Mouse (Mus musculus) hindbrain, embryonic 14.5 days (tissue): ENCODE results near the gene Olfr1224-ps1. TPM values are rescaled to one million over a fixed set of nuclear protein-coding genes. Genes with fewer than 3 reads are reported as not detected.

Experiments used
- ATAC-seq: fragments of 200-750 bp; cut with Nextera tagmentation; 2 replicates; pipeline ENCODE4 v1.8.0; 2017; ENCODE audit warnings: moderate number of reproducible peaks, mild to moderate bottlenecking, moderate TSS enrichment, moderate library complexity; ENCODE audit not compliant: low FRiP score
- DNase-seq: peaks from one replicate; pipeline ENCODE4 v3.0.0-alpha.2; 2015; ENCODE audit warnings: low spot score
- H3K27ac ChIP-seq: fragments of 300-500 bp; sonication (generic); 2 replicates; pipeline ENCODE4 v1.5.1; 2014; ENCODE audit warnings: mild to moderate bottlenecking, moderate library complexity
- H3K27me3 ChIP-seq: fragments of 300-500 bp; sonication (generic); 2 replicates; pipeline ENCODE4 v1.6.1; 2014; ENCODE audit warnings: mild to moderate bottlenecking, low read length, mixed read lengths; ENCODE audit not compliant: control insufficient read depth, insufficient read depth
- H3K36me3 ChIP-seq: fragments of 300-500 bp; sonication (generic); replicated peaks from 2 replicates; pipeline ENCODE4 v1.6.1; 2014; ENCODE audit not compliant: control insufficient read depth, insufficient read depth
- H3K4me1 ChIP-seq: fragments of 300-500 bp; sonication (generic); replicated peaks from 2 replicates; pipeline ENCODE4 v1.6.1; 2014; ENCODE audit warnings: antibody characterized with exemption, low read length, mixed read lengths; ENCODE audit not compliant: control insufficient read depth, insufficient read depth
- H3K4me2 ChIP-seq: fragments of 300-500 bp; sonication (generic); replicated peaks from 2 replicates; pipeline ENCODE4 v1.6.1; 2014; ENCODE audit warnings: mild to moderate bottlenecking, moderate library complexity
- H3K4me3 ChIP-seq: fragments of 300-500 bp; sonication (generic); replicated peaks from 2 replicates; pipeline ENCODE4 v1.5.1; 2014; ENCODE audit warnings: mild to moderate bottlenecking, low read length
- H3K9ac ChIP-seq: fragments of 300-500 bp; sonication (generic); 2 replicates; pipeline ENCODE4 v1.6.1; 2014
- H3K9me3 ChIP-seq: fragments of 300-500 bp; sonication (generic); 2 replicates; pipeline ENCODE4 v1.6.1; 2016; ENCODE audit warnings: low read length; ENCODE audit not compliant: control insufficient read depth
- polyA plus RNA-seq: library from polyadenylated mRNA; unstranded; fragments of >200 nt; fragmentation: Nextera tagmentation; extraction: Ambion mirVana; gene quantifications from 2 replicates; pipeline ENCODE4 v1.2.1, GENCODE M21; 2014

The Olfr1224-ps1 gene
- polyA plus RNA-seq, 1 experiment from 2014 or later: not detected

- no peak overlapping the region for H3K27ac ChIP-seq
- no peak for ATAC-seq
Observed at GRCm38 (mm10) chr2:89105651-89106050, 58.2 kb downstream of the Olfr1224-ps1 start.

More at GRCm38 (mm10) chr2:89105651-89106050, 58.2 kb downstream of the Olfr1224-ps1 start:
- Histone ChIP-seq H3K4me3 (no peak overlapping the region), H3K27me3 (no peaks in the 10 kb centered on the region), H3K4me1 (no peaks in the 10 kb centered on the region), H3K9me3 (no peaks in the 10 kb centered on the region), H3K4me2 (no peak overlapping the region), H3K36me3 (no peaks in the 10 kb centered on the region), H3K9ac (no peak overlapping the region)
- no peak for DNase-seq

Other genes with a start within 250 kb of the Olfr1224-ps1 start
- not detected in 2 replicates for gene Olfr1209, start 248.9 kb downstream of the Olfr1224-ps1 start, polyA plus RNA-seq
- not detected in 2 replicates for gene Olfr1211, start 226.0 kb downstream of the Olfr1224-ps1 start, polyA plus RNA-seq
- gene Olfr1212, start 210.1 kb downstream of the Olfr1224-ps1 start, polyA plus RNA-seq: not detected in 2 replicates
- 0.10 TPM in 1 of 2 replicates, not detected in the other for gene Gm13762, start 183.8 kb downstream of the Olfr1224-ps1 start, polyA plus RNA-seq
- not detected in 2 replicates for gene Olfr1214, start 171.4 kb downstream of the Olfr1224-ps1 start, polyA plus RNA-seq
- not detected in 2 replicates for gene Olfr1215, start 157.1 kb downstream of the Olfr1224-ps1 start, polyA plus RNA-seq
- gene Olfr1216, start 145.8 kb downstream of the Olfr1224-ps1 start, polyA plus RNA-seq: not detected in 2 replicates
- not detected in 2 replicates for gene Olfr1217, start 132.0 kb downstream of the Olfr1224-ps1 start, polyA plus RNA-seq
- gene Olfr1218, start 102.9 kb downstream of the Olfr1224-ps1 start, polyA plus RNA-seq: not detected in 2 replicates
- not detected in 2 replicates for gene Olfr1219, start 80.6 kb downstream of the Olfr1224-ps1 start, polyA plus RNA-seq
- not detected in 2 replicates for gene Olfr1220, start 57.3 kb downstream of the Olfr1224-ps1 start, polyA plus RNA-seq
- gene Olfr1221, start 46.8 kb downstream of the Olfr1224-ps1 start, polyA plus RNA-seq: not detected in 2 replicates
- not detected in 2 replicates for gene Olfr1222, start 31.0 kb downstream of the Olfr1224-ps1 start, polyA plus RNA-seq
- gene Olfr1223, start 12.5 kb downstream of the Olfr1224-ps1 start, polyA plus RNA-seq: not detected in 2 replicates
- gene Olfr1225, start 10.6 kb upstream of the Olfr1224-ps1 start, polyA plus RNA-seq: not detected in 2 replicates
- gene Olfr1226, start 36.0 kb upstream of the Olfr1224-ps1 start, polyA plus RNA-seq: not detected in 2 replicates
- gene Olfr1228, start 90.0 kb upstream of the Olfr1224-ps1 start, polyA plus RNA-seq: not detected in 2 replicates
- gene Olfr1229, start 123.9 kb upstream of the Olfr1224-ps1 start, polyA plus RNA-seq: not detected in 2 replicates
- not detected in 2 replicates for gene Olfr1230, start 133.2 kb upstream of the Olfr1224-ps1 start, polyA plus RNA-seq
- not detected in 2 replicates for gene Olfr1231, start 143.0 kb upstream of the Olfr1224-ps1 start, polyA plus RNA-seq
- not detected in 2 replicates for gene Olfr1232, start 165.6 kb upstream of the Olfr1224-ps1 start, polyA plus RNA-seq
- gene Olfr1233, start 178.3 kb upstream of the Olfr1224-ps1 start, polyA plus RNA-seq: not detected in 2 replicates
- not detected in 2 replicates for gene Olfr1234, start 200.8 kb upstream of the Olfr1224-ps1 start, polyA plus RNA-seq
- not detected in 2 replicates for gene Olfr1238, start 245.6 kb upstream of the Olfr1224-ps1 start, polyA plus RNA-seq